Mouse (Mus musculus) ES-CJ7 (cell line): ENCODE data around the gene Tex48.

Experiments used
- DNase-seq: peaks from one replicate; pipeline ENCODE4 v3.0.0; 2011; ENCODE audit warnings: low read depth, low spot score

The Tex48 gene

GRCm38 (mm10) chr4:63622378-63622835 is at the start of gene Tex48:
Tex48 (minus strand) TSS chr4:63622428.
- DNase-seq, result peak; percentile 24

- no peak for DNase-seq
Observed at GRCm38 (mm10) chr4:63668255-63668654, 46.0 kb upstream of the Tex48 start.

- DNase-seq, result no peak
Observed at GRCm38 (mm10) chr4:63665738-63666137, 43.5 kb upstream of the Tex48 start.

- no peak for DNase-seq
Observed at GRCm38 (mm10) chr4:63663279-63663678, 41.1 kb upstream of the Tex48 start, which contains the start of gene Gm11214. Gm11214 (minus strand) TSS chr4:63663379.

- DNase-seq, result no peak
Observed at GRCm38 (mm10) chr4:63661857-63662256, 39.6 kb upstream of the Tex48 start.

GRCm38 (mm10) chr4:63661426-63661825 is 39.2 kb upstream of the Tex48 start:
- no peak for DNase-seq

- no peak for DNase-seq
Observed at GRCm38 (mm10) chr4:63659775-63660174, 37.5 kb upstream of the Tex48 start.

- no peak for DNase-seq
Observed at GRCm38 (mm10) chr4:63659086-63659485, 36.9 kb upstream of the Tex48 start.

GRCm38 (mm10) chr4:63654381-63654780 is 32.2 kb upstream of the Tex48 start:
- no peak for DNase-seq

- no peak for DNase-seq
Observed at GRCm38 (mm10) chr4:63643956-63644726, 21.9 kb upstream of the Tex48 start.

GRCm38 (mm10) chr4:63639842-63640241 is 17.6 kb upstream of the Tex48 start:
- no peak for DNase-seq

GRCm38 (mm10) chr4:63638603-63639002 is 16.4 kb upstream of the Tex48 start:
- DNase-seq, result no peak

- no peak for DNase-seq
Observed at GRCm38 (mm10) chr4:63633181-63633580, 11.0 kb upstream of the Tex48 start.

- DNase-seq, result no peak
Observed at GRCm38 (mm10) chr4:63627111-63627510, 4.9 kb upstream of the Tex48 start.

GRCm38 (mm10) chr4:63625563-63626080 is 3.4 kb upstream of the Tex48 start:
- DNase-seq, result no peak

GRCm38 (mm10) chr4:63621861-63622260 is 367 bp downstream of the Tex48 start:
- peak; percentile 7 for DNase-seq

- no peak for DNase-seq
Observed at GRCm38 (mm10) chr4:63608391-63608790, 13.8 kb downstream of the Tex48 start.

GRCm38 (mm10) chr4:63605968-63606367 is 16.3 kb downstream of the Tex48 start:
- DNase-seq, result no peak

GRCm38 (mm10) chr4:63605545-63605944 is 16.7 kb downstream of the Tex48 start:
- DNase-seq, result no peak

GRCm38 (mm10) chr4:63604945-63605344 is 17.3 kb downstream of the Tex48 start, which contains the start of gene Gm11213:
Gm11213 (minus strand) TSS chr4:63605261.
- no peak for DNase-seq

- no peak for DNase-seq
Observed at GRCm38 (mm10) chr4:63601263-63601662, 21.0 kb downstream of the Tex48 start.

GRCm38 (mm10) chr4:63600786-63601185 is 21.4 kb downstream of the Tex48 start:
- DNase-seq, result no peak

GRCm38 (mm10) chr4:63596010-63596409 is 26.2 kb downstream of the Tex48 start:
- DNase-seq, result no peak
